Mouse (Mus musculus) T-cell, adult 2 months (primary cell): ENCODE data around the gene 4930402H24Rik.
"Not testable (repeated sequence)": the region's sequence is repeated elsewhere in the genome, so short reads cannot be mapped to it uniquely, and the experiment has no call there.

Experiments
- DNase-seq: peaks from one replicate; pipeline ENCODE4 v3.0.0; 2022; ENCODE audit warnings: low spot score

4930402H24Rik gene

DNA sequence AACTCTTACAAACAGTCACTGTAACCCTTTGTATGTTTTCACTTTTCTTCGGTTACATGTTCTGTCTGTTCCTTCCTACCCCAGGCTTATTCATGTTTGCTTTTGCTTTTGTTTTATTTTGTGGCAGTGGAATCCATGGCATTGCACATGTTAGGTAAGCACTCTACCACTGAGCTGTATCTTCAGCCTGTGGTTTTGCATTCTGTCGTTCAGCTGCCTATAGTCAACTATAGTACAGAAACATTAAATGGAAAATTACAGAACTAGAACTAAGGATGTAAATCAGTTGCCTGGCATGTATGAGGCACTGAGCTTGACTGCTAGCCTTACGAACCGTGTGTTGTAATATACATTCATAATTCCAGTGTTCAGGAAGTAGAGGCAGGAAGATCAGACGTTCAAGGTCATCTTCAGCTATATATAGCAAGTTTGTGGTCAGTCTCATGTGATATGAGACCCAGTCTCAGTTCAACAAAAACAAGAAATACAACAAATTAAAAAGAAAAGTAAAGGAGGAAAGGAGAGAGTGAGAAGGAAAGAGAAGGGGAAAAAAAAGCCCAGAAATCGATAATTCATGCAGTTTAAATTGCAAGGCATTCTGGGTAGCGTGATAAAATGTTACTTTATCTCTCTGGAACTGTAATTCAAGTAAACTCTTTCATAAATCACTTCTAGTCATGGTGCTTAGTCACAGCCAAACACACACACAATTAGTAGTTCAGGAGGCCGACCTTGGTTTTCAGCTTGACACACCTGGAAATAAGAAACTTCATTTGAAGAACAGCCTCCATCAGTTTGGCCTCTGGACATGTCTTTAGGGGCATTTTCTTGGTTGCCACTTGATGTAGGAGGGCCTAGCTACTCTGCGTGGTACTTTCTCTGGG lies 54.6 kb downstream of the 4930402H24Rik start:
- no peak for DNase-seq

DNA sequence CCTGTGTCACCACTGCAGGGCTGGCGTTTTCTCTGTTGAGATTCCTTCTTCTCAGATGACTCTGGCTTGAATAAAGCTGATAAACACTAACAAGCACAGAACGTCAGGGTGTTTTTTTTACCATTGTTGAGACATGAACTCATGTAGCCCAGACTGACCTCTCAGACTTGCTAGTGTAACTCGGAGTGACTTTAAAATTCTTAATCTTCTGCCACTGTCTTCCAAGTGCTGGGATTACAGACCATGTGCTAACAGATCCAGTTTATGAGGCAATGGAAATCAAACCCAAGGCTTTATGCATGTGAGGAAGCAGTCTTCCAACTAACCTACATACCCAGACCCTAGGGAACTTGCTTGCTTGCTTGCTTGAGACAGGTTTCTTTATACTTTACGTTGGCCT lies 56.5 kb downstream of the 4930402H24Rik start:
- DNase-seq, result no peak

DNA sequence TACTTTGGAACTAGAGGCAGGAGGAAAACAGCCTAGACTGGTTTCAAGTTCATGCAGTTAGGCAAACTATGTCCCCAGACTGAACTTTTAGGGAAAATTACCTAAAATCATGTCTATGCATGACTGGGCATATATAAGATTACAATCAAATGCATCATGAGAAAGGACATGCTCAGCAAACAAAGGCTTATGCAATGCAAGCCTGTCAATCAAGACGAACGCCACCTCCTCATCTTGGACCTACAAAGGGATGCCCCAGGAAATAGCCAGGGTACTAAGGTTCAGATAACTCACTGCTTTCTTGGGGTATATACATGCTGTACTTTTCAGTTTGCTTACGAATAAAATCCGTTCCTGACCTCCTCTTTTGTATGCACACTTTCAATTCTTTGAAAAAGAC lies 57.9 kb downstream of the 4930402H24Rik start:
- DNase-seq, result no peak

DNA sequence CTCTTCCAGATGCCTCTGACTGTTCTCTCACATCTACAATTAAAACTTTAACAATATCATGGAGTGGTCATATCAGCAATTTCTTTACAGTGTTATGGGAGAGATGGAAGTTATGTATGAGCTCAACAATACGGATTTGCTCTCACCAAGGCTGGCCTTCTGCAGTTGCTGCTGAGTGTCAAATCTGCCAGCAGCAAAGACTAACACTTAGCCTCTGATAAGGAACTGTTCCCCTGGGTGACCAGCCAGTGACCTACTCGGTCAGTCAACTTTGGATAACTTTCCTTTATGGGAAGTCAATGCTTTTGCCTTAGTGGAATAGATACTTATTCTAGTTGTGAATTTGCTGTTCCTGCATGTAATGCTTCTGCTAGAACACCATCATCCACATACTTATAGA lies 62.6 kb downstream of the 4930402H24Rik start:
- DNase-seq, result no peak

DNA sequence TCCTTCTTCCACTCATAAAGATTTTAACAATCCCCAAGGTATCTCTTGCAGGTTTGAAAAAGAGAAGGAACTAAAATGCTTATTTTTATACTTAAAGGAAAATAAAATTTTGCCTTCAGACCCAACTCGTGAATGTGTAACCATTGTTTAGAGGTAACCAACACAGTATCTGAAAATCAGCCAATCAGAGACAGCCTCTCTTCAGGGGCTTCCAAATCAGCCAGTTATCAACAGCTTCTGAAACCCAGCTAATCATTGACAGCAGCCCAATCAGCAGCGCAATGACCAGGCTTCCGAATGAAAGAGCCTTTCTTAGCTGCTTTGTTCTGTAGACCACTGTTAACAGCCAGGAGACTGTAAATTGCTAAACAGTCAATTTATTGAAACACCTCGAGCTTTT lies 65.4 kb downstream of the 4930402H24Rik start:
- DNase-seq, result no peak

DNA sequence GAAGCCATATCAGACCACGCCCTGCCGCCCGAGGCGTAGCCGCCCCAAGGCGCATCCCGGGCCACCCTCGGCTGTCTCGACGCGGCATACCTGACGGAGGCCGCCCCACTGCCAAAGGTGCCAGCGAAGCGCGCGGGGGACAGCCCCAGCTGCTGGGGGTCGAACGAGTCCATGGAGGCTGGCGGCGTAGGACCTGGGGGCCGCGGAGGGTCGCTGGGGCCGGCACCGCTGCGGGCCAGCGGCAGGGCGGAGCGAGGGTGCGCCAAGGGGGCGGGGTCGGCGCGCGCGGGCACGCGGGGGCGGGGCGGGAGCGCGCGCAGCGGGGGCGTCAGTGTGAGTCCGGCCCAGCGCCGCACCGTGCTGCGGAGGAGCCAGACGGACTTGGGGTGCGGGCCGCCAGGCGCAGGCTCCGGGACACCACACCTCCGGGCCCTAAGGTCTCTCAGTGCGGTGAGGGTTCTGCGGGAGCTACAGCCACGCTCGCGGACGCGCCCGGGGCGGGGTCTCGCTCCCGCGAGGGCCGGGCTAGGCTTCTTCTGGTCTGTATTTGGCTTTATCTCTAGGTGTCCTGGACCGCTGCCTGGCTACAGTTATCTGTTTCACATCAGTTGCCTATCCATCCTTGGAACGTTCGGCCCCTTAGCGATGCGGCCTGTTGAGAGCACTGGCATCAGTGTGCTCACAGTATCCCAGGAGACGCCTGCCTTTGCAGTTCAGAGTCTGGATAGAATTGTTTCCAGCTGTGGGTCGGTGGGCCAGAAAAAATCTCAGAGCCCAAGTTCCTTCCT lies 66.1 kb downstream of the 4930402H24Rik start:
- DNase-seq, result peak; percentile 69

DNA sequence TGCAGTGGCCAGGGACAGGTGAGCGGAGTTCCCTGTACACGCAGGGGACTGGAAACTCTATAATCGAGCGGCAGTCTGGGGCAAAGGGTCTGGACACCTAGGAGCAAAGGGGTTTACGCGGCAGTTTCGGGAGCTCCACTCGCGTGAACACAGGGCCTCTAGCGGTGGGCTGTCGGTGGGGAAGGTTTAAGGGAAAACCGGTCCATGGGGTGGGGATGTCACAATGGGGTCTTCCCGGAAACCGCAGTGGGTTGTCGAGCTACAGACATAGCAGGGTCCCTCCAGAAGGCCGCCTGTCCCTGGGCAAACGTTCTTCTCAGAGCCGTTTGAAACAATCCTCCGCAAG lies 66.7 kb downstream of the 4930402H24Rik start:
- no peak for DNase-seq

DNA sequence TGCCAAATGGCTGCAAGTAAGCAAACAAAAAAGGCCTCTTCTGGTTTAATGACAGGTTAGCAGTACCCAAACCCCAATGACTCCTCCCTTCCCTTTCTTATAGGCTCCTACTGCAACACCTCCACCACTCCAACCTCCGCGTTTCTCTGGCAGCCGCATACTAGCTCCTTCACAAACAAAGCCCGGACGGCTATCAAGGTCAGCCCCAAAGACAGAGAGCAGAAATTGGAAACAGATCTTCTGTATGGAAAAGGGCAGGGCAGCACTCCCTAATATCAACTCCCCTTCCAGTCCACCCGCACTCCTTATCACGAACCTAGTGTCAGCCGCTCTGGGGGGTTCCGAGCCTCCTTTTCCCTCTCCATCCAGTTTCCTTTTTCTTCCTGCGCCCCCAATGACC lies 67.1 kb downstream of the 4930402H24Rik start:
- DNase-seq, result no peak

DNA sequence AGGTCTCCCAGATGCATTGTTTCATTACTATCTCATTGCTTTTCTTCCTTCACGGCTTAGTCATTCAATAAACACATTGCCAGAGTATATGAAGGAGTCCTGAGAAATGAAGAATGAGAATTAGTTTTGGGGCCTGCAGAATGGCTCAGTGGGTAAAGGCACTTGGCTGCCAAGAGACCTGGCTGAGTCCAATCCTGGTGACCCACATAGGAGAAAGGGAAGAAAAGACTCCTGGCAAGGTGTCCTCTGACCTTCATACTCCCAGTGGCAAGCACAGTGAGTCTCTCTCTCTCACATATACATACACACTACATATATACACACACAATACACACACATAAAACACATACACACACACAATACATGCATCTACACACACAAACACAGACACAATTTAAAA lies 68.1 kb downstream of the 4930402H24Rik start:
- no peak for DNase-seq

DNA sequence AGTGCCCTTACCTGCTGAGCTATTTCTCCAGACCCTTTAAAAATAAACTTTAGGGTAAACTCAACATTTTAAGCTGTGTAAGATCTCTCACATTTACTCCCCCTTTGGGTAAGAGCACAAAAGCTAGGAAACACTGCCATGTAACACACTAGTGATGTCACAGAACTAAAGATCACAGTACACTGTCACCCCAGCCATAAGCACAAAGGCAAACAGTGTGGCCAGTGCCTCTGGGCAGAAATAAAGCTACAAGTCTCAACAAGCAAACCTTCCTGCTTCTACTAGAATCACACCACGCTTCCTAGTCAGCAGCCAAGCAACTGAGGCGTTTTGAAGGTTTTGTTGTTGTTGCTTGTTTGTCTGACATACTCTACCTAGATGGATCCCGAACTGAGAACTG lies 72.5 kb downstream of the 4930402H24Rik start:
- DNase-seq, result no peak

DNA sequence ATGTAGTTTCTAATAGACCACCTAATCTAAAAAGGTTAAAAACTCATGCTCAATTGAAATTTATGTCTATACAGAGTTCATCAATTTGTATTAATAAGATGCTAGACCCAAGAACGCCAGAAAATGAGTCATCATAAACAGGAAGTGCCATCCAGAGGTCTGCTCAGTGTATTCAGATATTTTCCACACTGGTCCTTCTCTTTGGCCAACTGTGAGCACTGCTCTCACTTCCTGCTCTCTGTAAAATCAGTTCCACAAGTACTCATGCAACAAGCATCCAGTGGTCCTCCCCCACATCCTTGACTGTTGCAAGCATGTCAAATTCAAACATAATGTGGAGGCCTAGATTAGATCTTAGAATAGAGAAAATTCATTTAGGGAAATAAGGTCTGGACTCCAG lies 73.6 kb downstream of the 4930402H24Rik start:
- no peak for DNase-seq

DNA sequence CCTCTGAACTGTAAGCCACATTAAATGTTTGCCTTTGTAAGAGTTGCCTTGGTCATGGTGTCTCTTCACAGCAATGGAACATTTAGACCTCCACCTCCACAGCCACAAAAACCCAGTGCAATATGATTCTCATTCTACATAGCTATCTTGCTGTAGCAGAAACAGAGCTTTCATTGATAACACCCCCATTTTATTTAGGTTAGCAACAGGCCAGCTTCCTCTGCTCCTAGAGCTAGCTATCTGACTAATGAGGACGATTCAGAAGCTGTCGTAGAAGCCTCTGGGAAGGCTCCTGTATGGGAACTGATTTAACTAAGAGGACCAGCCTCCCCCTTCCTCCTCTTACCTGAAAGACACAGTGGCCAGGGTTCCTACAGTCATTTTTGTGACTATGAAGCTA lies 74.2 kb downstream of the 4930402H24Rik start:
- DNase-seq, result no peak

DNA sequence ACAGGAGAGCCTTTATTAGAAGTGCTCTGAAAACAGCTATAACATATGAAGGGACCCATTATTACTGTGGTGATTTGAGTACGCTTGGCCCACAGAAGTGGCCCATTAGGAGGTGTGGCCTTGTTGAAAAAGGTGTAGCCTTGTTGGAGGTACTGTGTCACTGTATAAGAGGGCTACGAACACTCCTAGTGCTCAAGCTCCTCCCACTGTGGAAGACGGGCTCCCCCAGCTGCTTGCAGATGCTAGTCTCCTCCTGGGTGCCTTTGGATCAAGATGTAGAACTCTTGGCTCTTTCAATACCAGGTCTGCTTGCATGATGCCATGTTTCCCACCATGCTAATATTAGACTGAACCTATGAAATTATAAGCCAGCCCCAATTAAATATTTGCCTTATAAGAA lies 76.0 kb downstream of the 4930402H24Rik start:
- peak; percentile 12 for DNase-seq

DNA sequence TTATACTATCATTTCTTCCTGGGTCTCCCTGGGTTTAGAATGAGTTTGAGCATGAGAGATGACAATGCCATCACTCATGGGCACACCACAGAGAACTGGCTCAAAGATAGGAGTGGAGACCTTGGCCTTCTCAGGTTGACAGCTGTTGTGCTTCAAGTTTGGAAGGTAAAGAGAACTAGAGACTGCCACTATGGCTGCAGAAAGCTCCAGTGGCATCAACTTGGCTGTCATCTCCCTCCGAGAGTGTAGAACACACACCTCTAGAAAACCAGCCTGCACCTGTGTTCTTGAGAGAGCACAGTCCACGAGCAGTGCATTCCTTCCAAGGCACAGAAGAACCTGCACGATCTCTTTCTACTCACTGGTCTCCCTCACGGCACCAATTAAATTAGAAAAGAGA lies 76.7 kb downstream of the 4930402H24Rik start:
- DNase-seq, result no peak

DNA sequence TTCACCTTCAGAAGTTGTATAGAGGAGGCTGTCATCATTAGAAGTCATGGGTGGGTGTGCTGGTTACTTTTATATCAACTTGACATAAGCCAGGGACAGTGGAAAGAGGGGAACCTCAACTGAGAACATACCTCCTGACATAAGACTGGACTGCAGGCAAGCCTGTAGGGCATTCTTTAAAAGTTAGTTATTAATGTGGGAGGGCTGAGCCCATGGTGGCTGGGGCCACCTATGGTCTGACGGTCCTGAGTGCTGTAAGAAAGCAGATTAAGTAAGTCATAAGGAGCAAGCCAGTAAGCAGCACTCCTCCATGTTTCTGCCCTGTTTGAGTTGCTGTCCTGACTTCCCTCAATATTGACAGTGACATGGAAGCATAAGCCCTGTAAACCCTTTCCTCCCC lies 77.5 kb downstream of the 4930402H24Rik start:
- DNase-seq, result no peak

DNA sequence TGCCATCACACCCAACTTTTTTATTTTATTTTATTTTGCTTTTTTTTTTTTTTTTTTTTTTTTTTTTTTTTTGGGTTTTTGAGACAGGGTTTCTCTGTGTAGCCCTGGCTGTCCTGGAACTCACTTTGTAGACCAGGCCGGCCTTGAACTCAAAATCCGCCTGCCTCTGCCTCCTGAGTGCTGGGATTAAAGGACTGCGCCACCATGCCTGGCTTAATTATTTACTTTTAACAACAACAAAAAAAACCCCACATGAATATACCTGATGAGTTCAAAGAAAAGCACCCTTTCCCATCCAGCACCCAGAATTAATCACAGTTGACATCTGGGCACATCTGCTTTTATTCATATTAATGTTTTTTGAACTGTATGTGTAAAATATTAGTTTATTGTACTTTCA lies 78.1 kb downstream of the 4930402H24Rik start:
- DNase-seq, result not testable (repeated sequence)

DNA sequence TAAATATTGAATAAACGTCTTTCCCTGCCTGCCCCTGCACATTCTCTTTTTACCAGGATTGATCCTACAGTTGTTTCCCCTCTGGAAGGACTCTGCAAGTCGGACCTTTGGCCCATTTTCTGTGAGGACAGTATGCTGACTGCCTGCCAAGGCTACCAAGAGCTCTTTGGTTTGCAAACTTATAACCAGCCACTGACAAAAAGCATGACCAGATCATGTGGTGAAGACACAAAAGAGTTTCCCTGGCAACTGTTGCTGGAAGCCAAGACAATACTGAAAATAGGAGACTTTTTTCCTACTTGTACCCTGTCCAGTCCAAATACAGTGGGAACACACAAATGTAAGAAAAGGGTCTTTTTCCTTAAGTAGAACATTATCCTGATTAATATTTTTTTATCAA lies 78.8 kb downstream of the 4930402H24Rik start:
- DNase-seq, result no peak

DNA sequence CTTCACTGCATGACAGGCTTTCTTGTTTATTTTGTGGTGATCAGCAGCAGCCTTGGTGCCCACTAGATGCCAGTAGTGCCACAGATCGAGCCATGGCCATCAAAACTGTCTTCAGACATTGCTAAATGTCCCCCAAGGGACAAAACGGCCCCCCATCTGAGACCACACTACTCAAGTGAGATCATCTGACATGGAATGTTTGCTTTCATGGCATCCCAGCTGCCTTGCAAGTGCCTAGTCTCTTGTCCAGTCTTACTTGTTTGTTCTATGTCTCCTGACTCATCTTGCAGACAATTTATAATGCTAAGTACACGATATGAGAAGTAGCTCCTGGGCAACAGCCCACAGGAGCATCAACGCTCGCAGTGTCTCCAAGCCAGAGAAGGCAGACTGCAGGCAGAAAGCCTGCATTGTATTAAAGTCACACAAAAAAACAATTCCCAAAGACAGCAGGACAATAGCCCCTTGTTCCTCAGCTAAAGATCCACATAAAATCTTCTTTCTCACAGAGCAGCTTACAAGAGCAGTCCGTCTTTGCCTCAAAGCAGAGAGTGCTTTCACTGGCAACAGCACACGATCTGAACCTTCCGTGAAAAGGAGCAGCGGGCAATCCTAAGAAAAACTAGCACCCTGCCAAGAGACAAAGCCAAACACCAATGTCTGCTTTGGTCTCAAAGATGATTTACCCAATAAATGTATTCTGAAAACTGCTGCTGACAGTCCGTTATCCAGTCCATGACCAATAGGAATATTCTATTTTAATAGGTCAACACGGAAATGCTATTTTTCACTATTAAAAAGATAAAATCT lies 87.2 kb downstream of the 4930402H24Rik start:
- no peak for DNase-seq

DNA sequence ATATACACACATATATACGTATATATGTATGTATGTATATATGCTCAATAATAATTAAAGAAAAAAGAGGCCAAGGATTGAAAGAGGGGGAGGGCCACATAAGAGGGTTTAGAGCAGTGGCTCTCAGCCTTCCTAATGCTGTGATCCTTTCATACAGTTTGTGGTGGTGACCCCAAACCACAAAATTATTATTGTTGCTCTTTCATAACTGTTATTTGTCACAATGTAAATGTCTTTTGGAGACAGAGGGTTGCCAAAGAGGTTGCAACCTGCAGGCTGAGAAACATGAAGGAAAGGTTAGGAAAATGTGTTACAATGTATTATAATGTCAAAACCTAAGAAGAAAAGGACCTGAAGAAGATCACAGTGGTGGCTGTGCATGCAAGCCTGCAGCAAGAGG lies 88.3 kb downstream of the 4930402H24Rik start:
- no peak for DNase-seq

DNA sequence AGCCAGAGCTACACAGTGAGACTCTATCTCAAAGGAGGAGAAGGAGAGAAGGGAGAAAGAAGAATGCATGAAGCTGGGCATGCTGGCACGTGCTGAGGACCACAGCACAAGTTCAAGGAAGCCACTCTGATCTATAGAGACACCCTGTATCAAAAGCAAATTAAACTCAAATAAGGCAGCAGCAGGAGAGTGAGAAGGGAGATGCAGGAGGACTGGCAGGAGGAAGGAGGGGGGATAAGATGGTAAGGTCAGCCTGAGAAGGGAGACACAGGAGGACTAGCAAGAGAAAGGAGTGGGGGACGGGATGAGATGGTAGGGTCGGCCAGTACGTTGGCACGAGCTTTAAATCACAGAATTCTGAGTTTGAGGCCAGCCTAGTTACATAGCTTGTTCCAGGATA lies 90.0 kb downstream of the 4930402H24Rik start:
- no peak for DNase-seq

DNA sequence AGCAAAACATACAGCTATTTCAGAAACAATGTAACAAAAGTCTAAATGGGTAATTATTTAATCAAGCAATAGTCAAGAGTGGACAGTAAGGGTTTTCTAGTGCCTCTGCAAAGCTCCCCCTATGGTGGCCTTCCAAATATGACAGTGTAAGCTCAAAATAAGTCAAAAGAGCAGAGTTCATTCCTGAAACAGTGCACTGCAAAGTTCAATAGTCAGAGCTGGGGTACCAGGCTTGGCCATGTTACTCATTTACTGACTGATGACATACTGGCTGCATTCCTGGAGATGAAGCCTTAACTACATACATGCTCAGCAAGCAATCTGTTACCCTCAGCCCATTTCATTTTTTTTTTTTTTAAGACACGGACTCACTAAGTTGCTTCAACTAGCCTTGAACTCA lies 91.7 kb downstream of the 4930402H24Rik start:
- DNase-seq, result no peak

DNA sequence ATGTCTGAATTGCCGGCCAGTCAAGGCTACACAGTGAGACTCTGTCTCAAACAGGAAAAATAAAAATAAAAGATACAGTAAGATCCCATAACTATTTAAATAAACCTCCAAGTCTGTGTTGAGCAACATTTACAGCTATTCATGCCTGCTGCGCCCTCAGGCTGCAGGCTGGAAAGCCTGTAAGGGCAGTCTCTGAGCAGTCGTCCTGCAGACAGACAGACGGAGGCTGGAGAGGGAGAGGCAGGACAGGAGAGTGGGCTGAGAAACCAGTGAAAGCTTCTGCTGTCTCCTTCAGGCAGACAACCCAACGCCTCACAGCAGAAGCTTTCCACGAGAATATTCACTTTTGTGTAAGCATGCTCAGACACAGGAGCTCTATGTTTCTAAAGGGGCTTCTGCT lies 92.5 kb downstream of the 4930402H24Rik start:
- DNase-seq, result no peak

DNA sequence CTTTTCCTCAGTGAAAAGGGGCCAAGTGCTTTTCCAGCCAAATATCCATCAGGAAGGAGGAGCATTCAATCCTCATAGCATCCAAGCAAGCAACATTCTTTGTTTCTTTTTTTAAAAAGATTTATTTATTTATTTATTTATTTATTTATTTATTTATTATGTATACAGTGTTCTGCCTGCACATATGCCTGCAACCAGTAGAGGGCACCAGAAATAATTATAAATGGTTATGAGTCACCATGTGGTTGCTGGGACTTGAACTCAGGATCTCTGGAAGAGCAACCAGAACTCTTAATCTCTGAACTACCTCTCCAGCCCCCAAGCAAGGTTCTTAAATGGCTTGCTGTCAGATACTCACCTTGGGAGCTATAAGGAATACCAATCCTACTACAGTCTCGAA lies 93.7 kb downstream of the 4930402H24Rik start:
- no peak for DNase-seq
